Mouse (Mus musculus) stomach, postnatal 0 days (tissue): ENCODE results near the gene Disc1. TPM values are rescaled to one million over a fixed set of nuclear protein-coding genes. Genes with fewer than 3 reads are reported as not detected.

ENCODE experiments used
- ATAC-seq: fragments of 200-750 bp; cut with Nextera tagmentation; 2 replicates; pipeline ENCODE4 v1.8.0; 2017; ENCODE audit not compliant: low FRiP score, low TSS enrichment
- DNase-seq: peaks from one replicate; pipeline ENCODE4 v3.0.0-alpha.2; 2016; ENCODE audit warnings: low spot score
- H3K27ac ChIP-seq: fragments of 300-500 bp; sonication (generic); replicated peaks from 2 replicates; pipeline ENCODE4 v1.5.1; 2014; ENCODE audit warnings: mild to moderate bottlenecking, control low read depth
- H3K27me3 ChIP-seq: fragments of 300-500 bp; sonication (generic); 2 replicates; pipeline ENCODE4 v1.6.1; 2014; ENCODE audit warnings: low read length; ENCODE audit not compliant: control insufficient read depth, insufficient read depth
- H3K36me3 ChIP-seq: fragments of 300-500 bp; sonication (generic); 2 replicates; pipeline ENCODE4 v1.6.1; 2014; ENCODE audit warnings: low read length, mixed read lengths; ENCODE audit not compliant: control insufficient read depth, insufficient read depth
- H3K4me1 ChIP-seq: fragments of 300-500 bp; sonication (generic); replicated peaks from 2 replicates; pipeline ENCODE4 v1.6.1; 2014; ENCODE audit warnings: antibody characterized with exemption; ENCODE audit not compliant: control insufficient read depth, insufficient read depth
- H3K4me2 ChIP-seq: fragments of 300-500 bp; sonication (generic); replicated peaks from 2 replicates; pipeline ENCODE4 v1.6.1; 2014; ENCODE audit warnings: low read depth, mild to moderate bottlenecking, control low read depth, moderate library complexity
- H3K4me3 ChIP-seq: fragments of 300-500 bp; sonication (generic); 2 replicates; pipeline ENCODE4 v1.5.1; 2014; ENCODE audit warnings: low read depth, low read length, control low read depth
- H3K9ac ChIP-seq: fragments of 300-500 bp; sonication (generic); 2 replicates; pipeline ENCODE4 v1.6.1; 2014; ENCODE audit warnings: mild to moderate bottlenecking, low read length, control low read depth, mixed read lengths
- H3K9me3 ChIP-seq: fragments of 300-500 bp; sonication (generic); 2 replicates; pipeline ENCODE4 v1.6.1; 2016; ENCODE audit warnings: low read length; ENCODE audit not compliant: control insufficient read depth
- CTCF ChIP-seq: IDR thresholded peaks from 2 replicates; pipeline ENCODE4 v1.5.1; 2016; ENCODE audit warnings: antibody characterized with exemption, low read depth, mild to moderate bottlenecking, moderate library complexity
- EP300 ChIP-seq: optimal IDR thresholded peaks from 2 replicates; pipeline ENCODE3; 2016; ENCODE audit warnings: antibody characterized with exemption
- WGBS: fragments of 180-500 bp; shearing (Covaris S2); extraction: QIAGEN DNeasy Blood & Tissue Kit; methylation state at CpG from one replicate; pipeline ENCODE4 v1.1.7; 2014; 5-methylcytosine and 5-hydroxymethylcytosine counted together
- microRNA-seq: library from miRNA; unstranded; fragments of <30 nt; microRNA quantifications from one replicate; pipeline ENCODE4, GENCODE M21; 2016
- polyA plus RNA-seq: library from polyadenylated mRNA; unstranded; fragments of >200 nt; fragmentation: Nextera tagmentation; extraction: Ambion mirVana; gene quantifications from 2 replicates; pipeline ENCODE4 v1.2.1, GENCODE M21; 2015

Disc1 gene
- polyA plus RNA-seq, 1 experiment from 2014 or later: 0.53 TPM

DNA sequence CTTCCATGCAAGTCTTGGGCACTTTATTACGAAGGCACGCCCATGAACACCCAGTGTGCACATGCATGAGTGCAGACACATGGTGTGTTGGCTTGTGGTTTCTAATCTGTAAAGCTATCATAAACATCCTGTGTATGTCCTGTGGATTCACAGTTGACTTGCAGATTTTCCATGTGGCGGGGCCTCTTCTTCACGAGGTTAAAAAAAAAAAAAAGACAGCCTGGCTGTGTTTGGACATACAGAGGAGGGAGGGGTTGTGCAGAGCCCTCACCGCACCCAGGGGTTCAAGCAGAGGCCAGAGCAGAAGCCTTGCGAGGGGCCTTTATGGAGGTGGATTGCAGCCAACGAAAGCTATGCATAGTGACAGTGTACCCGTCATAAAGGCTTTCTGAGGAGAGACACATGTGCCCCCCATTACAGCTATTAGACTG, 248.0 kb downstream of the Disc1 start:
- ATAC-seq: peak; percentile 47; the same call in 1 of the 2 replicates

DNA sequence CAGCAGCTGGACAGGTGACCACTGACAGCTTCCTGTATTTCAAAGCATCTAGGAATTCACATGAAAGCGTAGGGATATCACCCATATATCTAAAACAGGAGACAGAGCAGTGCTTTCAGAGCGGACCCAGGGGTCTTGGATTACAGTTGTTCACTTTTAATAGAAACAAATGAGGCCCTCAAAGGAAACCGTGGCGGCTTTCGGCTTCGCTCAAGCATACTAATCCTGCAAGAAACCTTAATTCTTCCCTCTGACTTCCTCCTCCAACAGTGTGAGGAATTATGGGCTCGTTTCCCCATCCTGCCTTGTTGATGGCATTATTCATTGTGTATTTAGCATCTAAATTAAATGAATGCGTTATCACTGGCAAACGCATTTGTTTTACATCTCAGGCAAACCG, 252.7 kb downstream of the Disc1 start:
- ATAC-seq: no peak
- Histone ChIP-seq H3K4me3 (no peak overlapping the region), H3K4me1 (no peaks in the 10 kb centered on the region; the same call in 1 of the 2 replicates), H3K27ac (no peak overlapping the region), H3K9me3 (no peaks in the 10 kb centered on the region), H3K36me3 (no peaks in the 10 kb centered on the region), H3K4me2 (no peak overlapping the region), H3K9ac (no peak overlapping the region), H3K27me3 (no peaks in the 10 kb centered on the region)
- DNase-seq: no peak
- 57% methylated on average over 10 of the region's 10 CpGs for WGBS
- TF ChIP-seq EP300 (no peak), CTCF (no peak)

More for the DNA sequence above, 248.0 kb downstream of the Disc1 start:
- H3K4me1 ChIP-seq: no peaks in the 10 kb centered on the region; the same call in 1 of the 2 replicates
- 34% methylated on average over 8 of the region's 8 CpGs for WGBS
- H3K27ac ChIP-seq: no peak overlapping the region
- DNase-seq: no peak
- no peaks in the 10 kb centered on the region for H3K36me3 ChIP-seq
- H3K9ac ChIP-seq: no peak overlapping the region
- no peak for TF ChIP-seq EP300
- TF ChIP-seq CTCF: no peak
- no peaks in the 10 kb centered on the region for H3K9me3 ChIP-seq
- H3K4me3 ChIP-seq: no peak overlapping the region
- H3K4me2 ChIP-seq: no peak overlapping the region
- no peaks in the 10 kb centered on the region for H3K27me3 ChIP-seq

DNA sequence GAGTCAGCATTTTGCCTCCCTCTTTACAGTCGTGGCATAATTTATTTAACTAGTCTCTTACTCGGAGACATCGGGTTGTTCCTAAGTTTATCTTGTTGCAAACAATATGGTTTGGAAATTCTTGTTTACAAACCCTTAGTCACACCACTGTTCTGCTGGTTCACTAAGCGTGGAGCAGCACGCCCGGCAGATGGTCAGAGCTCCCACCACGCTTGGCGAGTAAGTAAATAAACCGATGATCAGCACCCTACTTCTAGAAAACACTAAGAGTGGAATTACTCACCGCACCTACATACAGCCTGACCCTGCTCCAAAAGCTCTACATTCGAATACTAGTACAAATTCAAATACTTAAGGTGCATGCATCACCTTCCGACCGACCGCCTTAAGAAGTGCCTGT, 256.0 kb downstream of the Disc1 start:
- Histone ChIP-seq H3K36me3 (no peaks in the 10 kb centered on the region), H3K4me3 (no peak overlapping the region), H3K9me3 (no peaks in the 10 kb centered on the region), H3K4me2 (no peak overlapping the region), H3K27me3 (no peaks in the 10 kb centered on the region), H3K27ac (no peak overlapping the region), H3K9ac (no peak overlapping the region), H3K4me1 (no peaks in the 10 kb centered on the region)
- WGBS: 50% methylated on average over 14 of the region's 14 CpGs
- no peak for DNase-seq
- no peak for ATAC-seq
- TF ChIP-seq CTCF (no peak), EP300 (no peak)

Small RNA genes lying within 50 kb of the gene (microRNA-seq; reads per million reads assigned to microRNA genes)
- gene Gm22197: not detected

Other genes with a start within 250 kb of the Disc1 start
- 41.1 and 41.4 TPM in 2 replicates for gene Gnpat, start 191.2 kb upstream of the Disc1 start, polyA plus RNA-seq
- 20.2 and 21.3 TPM in 2 replicates for gene 2810004N23Rik, start 191.1 kb upstream of the Disc1 start, polyA plus RNA-seq
- 4.9 and 5.9 TPM in 2 replicates for gene Exoc8, start 156.5 kb upstream of the Disc1 start, polyA plus RNA-seq
- 4.9 and 5.0 TPM in 2 replicates for gene Sprtn, start 156.3 kb upstream of the Disc1 start, polyA plus RNA-seq
- 7.1 and 7.5 TPM in 2 replicates for gene Egln1, start 104.9 kb upstream of the Disc1 start, polyA plus RNA-seq
- gene Tsnax, start 41.2 kb upstream of the Disc1 start, polyA plus RNA-seq: 62.5 and 66.2 TPM in 2 replicates